Mouse (Mus musculus): Measurements from ENCODE around the gene Lrrfip1. TPM values are rescaled to one million over a fixed set of nuclear protein-coding genes. Genes with fewer than 3 reads are reported as not detected.

Lrrfip1 gene
- total RNA-seq, 2 experiments from 2014 or later: 42.7 to 57.2 TPM

- no peak for DNase-seq
Measured at GRCm38 (mm10) chr1:90998891-90999611, 514 bp downstream of the Lrrfip1 start.

GRCm38 (mm10) chr1:90999911-91000601, 1.5 kb downstream of the Lrrfip1 start:
- no peak for DNase-seq

- DNase-seq: no peak
Measured at GRCm38 (mm10) chr1:91001101-91001500, 2.6 kb downstream of the Lrrfip1 start.

GRCm38 (mm10) chr1:91001871-91002539, 3.5 kb downstream of the Lrrfip1 start:
- DNase-seq: no peak

- DNase-seq: no peak
Measured at GRCm38 (mm10) chr1:91002641-91003040, 4.1 kb downstream of the Lrrfip1 start.

GRCm38 (mm10) chr1:91003522-91004253, 5.2 kb downstream of the Lrrfip1 start:
- DNase-seq: no peak

- DNase-seq: no peak
Measured at GRCm38 (mm10) chr1:91006037-91006436, 7.5 kb downstream of the Lrrfip1 start.

- DNase-seq: no peak
Measured at GRCm38 (mm10) chr1:91006708-91007107, 8.2 kb downstream of the Lrrfip1 start.

- DNase-seq: no peak
Measured at GRCm38 (mm10) chr1:91008147-91008682, 9.7 kb downstream of the Lrrfip1 start.

- no peak for DNase-seq
Measured at GRCm38 (mm10) chr1:91008746-91009145, 10.2 kb downstream of the Lrrfip1 start.

GRCm38 (mm10) chr1:91009266-91009665, 10.7 kb downstream of the Lrrfip1 start:
- DNase-seq: peak; percentile 65

- DNase-seq: no peak
Measured at GRCm38 (mm10) chr1:91010216-91010615, 11.7 kb downstream of the Lrrfip1 start.

GRCm38 (mm10) chr1:91010716-91011115, 12.2 kb downstream of the Lrrfip1 start:
- DNase-seq: no peak

- DNase-seq: no peak
Measured at GRCm38 (mm10) chr1:91011336-91011735, 12.8 kb downstream of the Lrrfip1 start.

GRCm38 (mm10) chr1:91013803-91014202, 15.3 kb downstream of the Lrrfip1 start:
- DNase-seq: peak; percentile 34

GRCm38 (mm10) chr1:91015571-91015970, 17.0 kb downstream of the Lrrfip1 start:
- DNase-seq: no peak

- peak; percentile 49 for DNase-seq
Measured at GRCm38 (mm10) chr1:91017111-91017758, 18.7 kb downstream of the Lrrfip1 start.

GRCm38 (mm10) chr1:91019346-91019745, 20.8 kb downstream of the Lrrfip1 start:
- no peak for DNase-seq

GRCm38 (mm10) chr1:91021304-91021703, 22.8 kb downstream of the Lrrfip1 start:
- no peak for DNase-seq

GRCm38 (mm10) chr1:91022157-91022895, 23.8 kb downstream of the Lrrfip1 start:
- no peak for DNase-seq

- no peak for DNase-seq
Measured at GRCm38 (mm10) chr1:91023230-91023629, 24.7 kb downstream of the Lrrfip1 start.

Data from adrenal gland, postnatal 10 days (tissue).